Mouse (Mus musculus) neural tube, embryonic 11.5 days (tissue): ENCODE data around the gene Dct. TPM values are rescaled to one million over a fixed set of nuclear protein-coding genes. Genes with fewer than 3 reads are reported as not detected.

Experiments
- ATAC-seq: fragments of 200-750 bp; cut with Nextera tagmentation; 2 replicates; pipeline ENCODE4 v1.8.0; 2017; ENCODE audit warnings: moderate number of reproducible peaks, mild to moderate bottlenecking, moderate TSS enrichment, moderate library complexity; ENCODE audit not compliant: insufficient read depth, low FRiP score, low TSS enrichment
- DNase-seq: peaks from one replicate; pipeline ENCODE4 v3.0.0-alpha.2; 2015; ENCODE audit warnings: low spot score
- H3K27ac ChIP-seq: fragments of 300-500 bp; sonication (generic); 2 replicates; pipeline ENCODE4 v1.5.1; 2014; ENCODE audit warnings: low read depth, mild to moderate bottlenecking, low read length
- H3K27me3 ChIP-seq: fragments of 300-500 bp; sonication (generic); 2 replicates; pipeline ENCODE4 v1.6.1; 2014; ENCODE audit warnings: mild to moderate bottlenecking, low read length, mixed read lengths; ENCODE audit not compliant: control insufficient read depth, insufficient read depth
- H3K36me3 ChIP-seq: fragments of 300-500 bp; sonication (generic); 2 replicates; pipeline ENCODE4 v1.6.1; 2014; ENCODE audit warnings: mild to moderate bottlenecking, low read length, moderate library complexity, mixed read lengths; ENCODE audit not compliant: control insufficient read depth, insufficient read depth
- H3K4me1 ChIP-seq: fragments of 300-500 bp; sonication (generic); 2 replicates; pipeline ENCODE4 v1.6.1; 2014; ENCODE audit warnings: low read length, mixed read lengths; ENCODE audit not compliant: control insufficient read depth, insufficient read depth
- H3K4me2 ChIP-seq: fragments of 300-500 bp; sonication (generic); 2 replicates; pipeline ENCODE4 v1.6.1; 2014; ENCODE audit warnings: low read depth, mild to moderate bottlenecking, moderate library complexity
- H3K4me3 ChIP-seq: fragments of 300-500 bp; sonication (generic); 2 replicates; pipeline ENCODE4 v1.5.1; 2014; ENCODE audit warnings: low read depth, low read length
- H3K9ac ChIP-seq: fragments of 300-500 bp; sonication (generic); 2 replicates; pipeline ENCODE4 v1.6.1; 2014; ENCODE audit warnings: mild to moderate bottlenecking, low read length
- H3K9me3 ChIP-seq: fragments of 300-500 bp; sonication (generic); 2 replicates; pipeline ENCODE4 v1.6.1; 2016; ENCODE audit warnings: low read length; ENCODE audit not compliant: control insufficient read depth
- WGBS: fragments of 180-500 bp; shearing (Covaris S2); extraction: QIAGEN DNeasy Blood & Tissue Kit; methylation state at CpG from one replicate; pipeline ENCODE4 v1.1.7; 2014; 5-methylcytosine and 5-hydroxymethylcytosine counted together
- polyA plus RNA-seq: library from polyadenylated mRNA; unstranded; fragments of >200 nt; fragmentation: Nextera tagmentation; extraction: Ambion mirVana; gene quantifications from 2 replicates; pipeline ENCODE4 v1.2.1, GENCODE M21; 2014

The Dct gene
- polyA plus RNA-seq, 1 experiment from 2014 or later: 2.6 TPM

GRCm38 (mm10) chr14:118027564-118027963 is 24.5 kb downstream of the Dct start:
- H3K27me3 ChIP-seq: no peaks in the 10 kb centered on the region
- no peak overlapping the region for H3K4me2 ChIP-seq
- WGBS: 89% methylated on average over 3 of the region's 3 CpGs
- no peaks in the 10 kb centered on the region for H3K36me3 ChIP-seq
- H3K27ac ChIP-seq: no peak overlapping the region
- no peak for ATAC-seq
- peaks cover 18% of the 10 kb centered on the region for H3K9me3 ChIP-seq
- DNase-seq: no peak
- H3K4me1 ChIP-seq: no peaks in the 10 kb centered on the region
- H3K4me3 ChIP-seq: no peak overlapping the region
- no peak overlapping the region for H3K9ac ChIP-seq

- peak; percentile 39; the same call in 1 of the 2 replicates for ATAC-seq
- Histone ChIP-seq H3K4me2 (no peak overlapping the region), H3K27me3 (no peaks in the 10 kb centered on the region), H3K9ac (no peak overlapping the region), H3K4me1 (peaks cover 4% of the 10 kb centered on the region; the same call in 1 of the 2 replicates), H3K9me3 (no peaks in the 10 kb centered on the region), H3K36me3 (no peaks in the 10 kb centered on the region), H3K27ac (no peak overlapping the region), H3K4me3 (no peak overlapping the region)
- WGBS: 32% methylated on average over 10 of the region's 10 CpGs
- no peak for DNase-seq
Measured at GRCm38 (mm10) chr14:118021867-118022543, 30.0 kb downstream of the Dct start.

- Histone ChIP-seq H3K4me1 (peaks cover 4% of the 10 kb centered on the region; the same call in 1 of the 2 replicates), H3K9ac (no peak overlapping the region), H3K27me3 (no peaks in the 10 kb centered on the region), H3K36me3 (no peaks in the 10 kb centered on the region), H3K4me2 (no peak overlapping the region), H3K27ac (no peak overlapping the region), H3K9me3 (no peaks in the 10 kb centered on the region), H3K4me3 (no peak overlapping the region)
- DNase-seq: no peak
- ATAC-seq: no peak
- WGBS: 87% methylated on average over 5 of the region's 5 CpGs
Measured at GRCm38 (mm10) chr14:118019314-118019713, 32.7 kb downstream of the Dct start.

DNA sequence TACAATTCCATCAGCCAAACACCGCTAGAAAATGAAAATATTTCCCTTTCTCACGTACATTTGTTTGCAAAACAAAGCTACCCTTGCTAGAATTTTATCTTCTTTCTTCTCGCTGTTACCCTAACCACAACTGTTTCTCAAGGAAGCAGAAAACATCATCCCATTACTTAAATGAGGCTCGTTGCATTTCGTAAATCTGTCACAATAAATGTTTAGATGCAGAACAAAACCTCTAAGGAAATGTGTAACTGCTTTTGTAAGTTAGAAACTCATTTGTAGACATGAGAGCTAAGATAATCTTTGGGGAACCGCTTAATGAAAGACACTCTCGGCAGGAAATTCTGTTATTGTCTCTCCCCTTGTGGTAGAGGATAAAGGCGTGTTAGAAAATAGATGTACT is 38.8 kb downstream of the Dct start:
- H3K4me2 ChIP-seq: no peak overlapping the region
- no peak for ATAC-seq

DNA sequence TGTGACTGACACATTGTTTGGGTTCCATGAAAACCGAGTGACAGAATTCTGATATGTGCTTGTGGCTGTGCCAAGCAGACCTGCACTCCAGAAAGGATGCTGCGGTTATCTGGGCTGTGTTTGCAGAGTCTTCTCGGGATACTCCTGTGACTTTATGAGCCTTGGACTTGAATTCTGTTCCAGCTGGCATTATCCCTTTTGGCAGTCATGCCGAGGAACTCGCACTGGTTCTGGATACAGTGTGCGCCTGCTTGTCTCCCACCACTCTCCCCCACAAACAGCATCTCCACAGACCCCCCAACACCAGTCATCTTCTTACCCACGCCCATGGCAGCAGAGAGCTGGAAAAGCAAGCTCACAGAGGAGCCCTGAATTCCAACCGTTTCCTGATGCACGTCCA is 42.5 kb downstream of the Dct start:
- Histone ChIP-seq H3K4me1 (no peaks in the 10 kb centered on the region), H3K4me2 (no peak overlapping the region), H3K9ac (no peak overlapping the region), H3K27ac (no peak overlapping the region), H3K36me3 (no peaks in the 10 kb centered on the region), H3K27me3 (no peaks in the 10 kb centered on the region), H3K9me3 (no peaks in the 10 kb centered on the region), H3K4me3 (no peak overlapping the region)
- WGBS: 84% methylated on average over 9 of the region's 9 CpGs
- ATAC-seq: no peak
- DNase-seq: no peak

More for the DNA sequence above, 38.8 kb downstream of the Dct start:
- Histone ChIP-seq H3K4me3 (no peak overlapping the region), H3K27ac (no peak overlapping the region), H3K27me3 (no peaks in the 10 kb centered on the region), H3K36me3 (no peaks in the 10 kb centered on the region), H3K4me1 (no peaks in the 10 kb centered on the region), H3K9me3 (no peaks in the 10 kb centered on the region), H3K9ac (no peak overlapping the region)
- 80% methylated on average over 8 of the region's 8 CpGs for WGBS
- DNase-seq: no peak

DNA sequence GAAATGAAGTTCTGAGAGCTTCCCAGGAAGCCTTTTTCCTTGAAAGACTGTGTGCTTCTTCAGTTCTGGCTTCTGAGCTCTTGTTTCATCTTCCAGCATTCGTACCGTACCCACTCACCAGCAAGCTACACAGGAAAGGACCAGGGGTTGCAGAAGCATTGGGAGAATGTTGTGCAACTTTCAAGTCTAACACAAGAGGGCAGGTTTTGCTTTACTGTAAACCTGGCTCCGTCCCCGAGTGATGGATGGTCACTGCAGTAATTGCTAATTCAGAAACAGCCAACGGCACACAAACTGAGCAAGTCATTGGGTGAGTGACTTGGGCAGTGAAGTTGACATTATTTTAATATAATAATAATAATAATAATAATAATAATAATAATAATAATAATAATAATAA is 46.3 kb downstream of the Dct start:
- H3K9ac ChIP-seq: no peak overlapping the region
- peak; percentile 45 for DNase-seq
- H3K4me3 ChIP-seq: no peak overlapping the region
- H3K4me2 ChIP-seq: no peak overlapping the region
- WGBS: 21% methylated on average over 5 of the region's 5 CpGs
- H3K36me3 ChIP-seq: no peaks in the 10 kb centered on the region
- H3K4me1 ChIP-seq: no peaks in the 10 kb centered on the region
- no peaks in the 10 kb centered on the region for H3K27me3 ChIP-seq
- no peak overlapping the region for H3K27ac ChIP-seq
- ATAC-seq: peak; percentile 65
- no peaks in the 10 kb centered on the region for H3K9me3 ChIP-seq

GRCm38 (mm10) chr14:118004434-118004833 is 47.6 kb downstream of the Dct start:
- ATAC-seq (no peak), DNase-seq (no peak)
- no peaks in the 10 kb centered on the region for H3K4me1 ChIP-seq
- no peaks in the 10 kb centered on the region for H3K36me3 ChIP-seq
- 87% methylated on average over 10 of the region's 10 CpGs for WGBS
- H3K4me3 ChIP-seq: no peak overlapping the region
- no peaks in the 10 kb centered on the region for H3K9me3 ChIP-seq
- H3K27ac ChIP-seq: no peak overlapping the region
- no peak overlapping the region for H3K4me2 ChIP-seq
- no peak overlapping the region for H3K9ac ChIP-seq
- no peaks in the 10 kb centered on the region for H3K27me3 ChIP-seq

- no peak overlapping the region for H3K4me3 ChIP-seq
- H3K4me1 ChIP-seq: no peaks in the 10 kb centered on the region
- no peaks in the 10 kb centered on the region for H3K27me3 ChIP-seq
- H3K27ac ChIP-seq: no peak overlapping the region
- no peaks in the 10 kb centered on the region for H3K36me3 ChIP-seq
- no peak overlapping the region for H3K4me2 ChIP-seq
- WGBS: 91% methylated on average over 6 of the region's 6 CpGs
- H3K9ac ChIP-seq: no peak overlapping the region
- H3K9me3 ChIP-seq: no peaks in the 10 kb centered on the region
- DNase-seq: no peak
- no peak for ATAC-seq
Measured at GRCm38 (mm10) chr14:117993845-117994244, 58.2 kb downstream of the Dct start.

DNA sequence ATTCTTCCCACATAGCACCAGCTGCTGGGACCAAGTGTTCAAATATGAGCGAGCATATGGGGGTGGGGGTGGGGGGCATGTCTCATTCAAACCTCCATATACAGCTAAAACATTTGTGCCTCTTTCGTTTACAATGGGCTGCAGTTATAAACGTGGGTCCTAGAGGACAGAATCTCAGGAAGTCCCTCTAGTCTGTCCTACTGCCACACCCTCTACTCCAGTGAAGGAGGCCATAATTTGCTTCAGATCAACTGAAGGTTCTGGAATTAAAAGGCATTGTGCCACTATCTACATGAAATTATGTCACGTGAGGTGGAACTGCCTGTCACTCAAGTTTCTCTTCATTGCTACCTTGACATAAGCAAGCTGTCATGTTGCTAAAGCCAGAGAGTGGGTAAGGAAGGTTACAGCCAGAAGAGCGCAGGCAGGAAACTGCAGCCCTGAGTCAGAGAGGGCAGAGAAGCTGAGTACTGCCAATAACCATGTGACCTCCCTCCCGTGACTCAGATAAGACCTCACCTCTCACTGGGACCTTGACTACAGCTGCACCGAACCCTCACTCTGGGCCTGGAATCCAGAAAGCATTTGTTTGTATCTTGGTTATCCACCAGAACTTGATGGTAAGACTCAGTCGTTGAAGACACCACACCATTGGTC is 59.3 kb downstream of the Dct start:
- ATAC-seq (no peak), DNase-seq (no peak)
- no peak overlapping the region for H3K4me3 ChIP-seq
- H3K4me1 ChIP-seq: no peaks in the 10 kb centered on the region
- H3K9me3 ChIP-seq: no peaks in the 10 kb centered on the region
- H3K9ac ChIP-seq: no peak overlapping the region
- H3K4me2 ChIP-seq: no peak overlapping the region
- H3K27me3 ChIP-seq: no peaks in the 10 kb centered on the region
- H3K27ac ChIP-seq: no peak overlapping the region
- no peaks in the 10 kb centered on the region for H3K36me3 ChIP-seq
- 79% methylated on average over 8 of the region's 8 CpGs for WGBS
